Mouse (Mus musculus): ENCODE data around the gene 1700066M21Rik.

- TF ChIP-seq EP300 (IDR thresholded peaks at IDR 0.05; ENCODE audit: low read depth) (no peak), CTCF (IDR thresholded peaks at IDR 0.05; ENCODE audit: low read depth) (no peak)
Measured at GRCm38 (mm10) chr1:57375276-57375675, 2.1 kb upstream of the 1700066M21Rik start.
